Mouse (Mus musculus): ENCODE data around the gene Chmp4b. TPM values are rescaled to one million over a fixed set of nuclear protein-coding genes. Genes with fewer than 3 reads are reported as not detected.

Chmp4b gene
- total RNA-seq, 2 experiments from 2014 or later, result 91.1 to 97.2 TPM

DNA sequence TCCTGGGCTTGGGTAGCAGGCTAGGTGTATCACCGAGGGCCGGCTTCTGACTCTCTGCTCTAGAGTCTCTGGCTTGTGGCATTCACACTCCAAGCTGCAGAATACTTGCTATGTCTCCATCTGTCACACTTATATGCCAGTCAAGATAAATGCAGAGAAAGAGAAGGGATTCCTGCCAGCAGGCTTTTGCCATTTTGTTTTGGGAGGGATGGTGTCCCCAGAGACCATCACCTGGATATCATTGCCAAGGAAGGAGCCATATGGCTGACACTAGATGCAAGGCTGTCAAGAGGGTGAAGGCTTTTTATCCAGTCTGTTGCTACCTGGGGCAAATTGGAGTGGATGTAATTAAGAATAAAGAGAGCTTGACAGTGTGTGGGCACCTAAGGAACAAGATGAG, 15.7 kb upstream of the Chmp4b start:
- intact Hi-C loops (cut with DNase I; ENCODE audit: low total_unique reads), result no loop called here

DNA sequence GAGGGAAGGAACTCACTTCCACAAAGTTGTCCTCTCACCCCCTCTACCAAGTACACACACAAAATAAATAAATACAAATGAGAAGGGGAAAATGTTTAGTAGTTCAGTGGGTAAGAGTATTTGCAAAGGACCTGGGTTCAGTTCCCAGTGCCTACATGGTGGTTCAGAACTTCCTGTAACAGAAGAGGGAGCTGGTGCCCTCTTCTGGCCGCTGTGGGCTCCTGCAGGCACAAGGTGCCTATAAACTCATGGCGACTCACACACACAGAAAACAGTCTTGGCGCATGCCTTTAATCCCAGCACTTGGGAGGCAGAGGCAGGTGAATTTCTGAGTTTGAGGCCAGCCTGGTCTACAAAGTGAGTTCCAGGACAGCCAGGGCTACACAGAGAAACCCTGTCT, 13.0 kb upstream of the Chmp4b start:
- intact Hi-C loops (cut with DNase I; ENCODE audit: low total_unique reads), result no loop called here
- no peak for DNase-seq

More for the DNA sequence above, 15.7 kb upstream of the Chmp4b start:
- DNase-seq, result no peak

DNA sequence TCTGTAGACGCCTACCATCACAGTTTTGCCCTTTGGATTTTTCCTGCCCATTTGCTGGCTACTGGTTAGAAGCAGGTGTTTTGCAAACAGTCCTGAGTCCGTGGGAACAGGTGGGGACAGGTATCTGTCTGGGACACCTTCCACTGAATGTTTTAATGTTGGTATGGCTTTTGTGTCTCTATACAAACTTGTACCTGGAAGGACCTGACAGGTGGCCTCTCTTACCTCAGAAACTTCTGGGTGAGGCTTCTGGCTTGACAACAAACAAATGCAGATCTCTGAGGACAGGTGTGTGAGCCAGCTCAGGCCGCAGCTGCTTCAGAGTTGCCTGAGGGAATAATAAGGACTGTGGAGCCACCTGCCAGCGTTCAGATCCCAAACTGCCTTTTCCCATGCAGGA, 12.4 kb upstream of the Chmp4b start:
- intact Hi-C loops (cut with DNase I; ENCODE audit: low total_unique reads), result no loop called here
- DNase-seq, result no peak

DNA sequence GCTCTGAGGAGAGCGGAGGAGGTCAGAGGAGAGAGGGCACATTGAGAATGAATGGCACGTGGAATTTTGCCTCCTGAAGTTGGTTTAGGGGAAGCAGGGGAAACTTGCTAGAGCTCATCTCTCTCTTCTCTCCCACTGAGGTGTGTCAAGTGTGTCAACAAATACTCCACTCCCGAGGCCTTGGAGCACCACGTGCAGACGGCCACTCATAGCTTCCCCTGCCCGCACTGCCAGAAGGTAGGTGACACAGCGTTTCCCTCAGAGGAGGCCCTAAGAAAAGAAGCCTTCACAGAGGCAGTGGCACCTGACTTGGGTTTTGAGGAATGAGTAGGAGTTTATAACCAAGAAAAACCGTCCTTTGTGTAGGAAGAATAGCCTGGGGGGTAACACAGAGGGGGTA, 10.3 kb upstream of the Chmp4b start:
- intact Hi-C loops (cut with DNase I; ENCODE audit: low total_unique reads), result no loop called here
- DNase-seq, result no peak

DNA sequence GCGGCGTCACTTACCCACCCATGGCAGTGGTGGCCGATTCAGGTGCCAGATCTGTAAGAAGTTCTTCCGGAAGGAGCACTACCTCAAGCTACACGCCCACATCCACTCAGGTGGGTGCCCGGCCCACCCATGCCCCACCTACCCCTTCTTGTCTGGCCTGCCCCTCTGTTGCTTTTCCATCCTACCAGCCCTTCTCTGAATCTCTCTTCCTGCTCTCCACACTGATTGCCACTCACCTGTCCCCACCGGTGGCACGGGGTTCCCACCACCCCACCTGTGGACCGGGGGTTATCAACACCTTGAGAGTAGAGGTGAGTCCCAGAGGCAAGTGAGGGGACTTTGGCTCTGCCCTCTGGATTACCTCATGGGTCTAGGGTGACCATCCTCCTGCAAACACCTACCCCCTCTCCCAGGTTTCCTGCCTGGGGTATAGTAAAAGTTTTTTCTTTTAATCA, 9.5 kb upstream of the Chmp4b start:
- no peak for DNase-seq
- intact Hi-C loops (cut with DNase I; ENCODE audit: low total_unique reads), result no loop called here

DNA sequence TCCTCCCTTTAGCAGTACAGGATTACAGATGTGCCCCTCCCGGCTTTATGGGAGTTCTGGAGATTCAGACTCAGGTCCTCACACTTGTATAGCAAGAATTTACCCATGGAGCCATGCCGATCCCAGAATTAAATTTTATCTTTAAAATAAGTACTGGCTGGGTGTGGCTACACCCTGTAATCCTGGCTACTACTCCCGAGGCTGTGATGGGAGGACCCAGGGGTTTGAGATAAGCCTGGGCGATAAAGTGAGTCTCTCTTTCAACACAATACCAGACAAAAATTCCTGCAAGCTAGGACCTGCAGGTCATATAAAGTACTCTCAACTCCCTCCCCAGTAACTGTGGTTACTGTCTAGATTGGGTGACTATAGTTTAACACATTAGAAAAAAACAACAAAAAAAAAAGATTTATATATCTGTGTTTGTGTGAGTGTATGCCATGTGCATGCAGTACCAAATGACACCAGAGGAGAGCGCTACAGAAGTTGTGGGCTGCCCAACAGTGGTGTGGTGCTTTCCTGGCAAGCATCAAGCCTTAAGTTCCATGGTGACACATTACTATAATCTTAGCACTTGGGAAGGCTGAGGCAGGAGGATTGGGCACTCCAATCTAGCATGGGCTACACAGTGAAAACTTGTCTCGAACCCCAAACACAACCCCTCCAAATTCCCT, 8.7 kb upstream of the Chmp4b start:
- intact Hi-C loops (cut with DNase I; ENCODE audit: low total_unique reads), result no loop called here
- no peak for DNase-seq

DNA sequence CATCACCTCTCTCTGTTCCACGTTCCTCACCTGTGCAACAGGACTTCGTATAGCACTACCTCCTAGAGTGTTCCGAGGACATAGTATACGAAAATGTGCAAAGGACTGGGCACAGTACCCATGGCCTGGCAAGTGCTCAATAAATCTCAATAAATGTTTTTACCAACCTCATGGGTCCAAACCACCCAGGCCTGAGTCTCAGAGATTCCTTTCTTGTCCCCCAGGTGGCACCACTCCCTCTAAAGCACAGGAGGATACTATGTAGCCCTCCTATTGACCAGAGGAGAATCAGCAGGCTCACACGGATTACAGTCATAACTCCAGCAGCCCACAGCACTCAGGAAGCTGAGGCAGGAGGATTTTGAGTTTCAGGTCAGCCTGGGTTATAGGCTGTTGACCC, 4.9 kb upstream of the Chmp4b start:
- DNase-seq, result no peak

DNA sequence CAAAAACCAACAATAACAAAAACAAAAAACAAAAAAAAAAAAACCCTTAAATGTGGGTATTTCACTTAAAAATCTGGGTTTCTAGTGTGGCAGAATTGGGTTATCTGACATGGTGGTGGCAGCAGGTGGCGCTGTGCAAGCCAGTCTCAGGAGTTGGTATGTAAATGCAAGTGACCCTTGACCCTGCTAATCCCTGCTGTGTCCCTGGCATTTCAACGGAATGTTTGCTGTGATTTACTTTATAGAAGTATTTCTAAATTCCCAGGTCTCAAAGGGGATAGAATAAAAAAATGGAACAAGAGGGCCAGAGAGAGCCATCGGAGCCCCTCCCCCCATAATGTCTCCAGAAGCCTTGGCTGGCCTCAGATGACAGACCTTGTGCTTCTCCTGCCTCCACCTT, 3.4 kb upstream of the Chmp4b start:
- no peak for DNase-seq
- intact Hi-C loops (cut with DNase I; ENCODE audit: low total_unique reads), result loop anchor here (5.0 kb wide), 1 partner anchor 294 kb away; no protein-coding TSS in a partner anchor

More for the DNA sequence above, 4.9 kb upstream of the Chmp4b start:
- intact Hi-C loops (cut with DNase I; ENCODE audit: low total_unique reads), result loop anchor here (5.0 kb wide), 1 partner anchor 296 kb away; no protein-coding TSS in a partner anchor

DNA sequence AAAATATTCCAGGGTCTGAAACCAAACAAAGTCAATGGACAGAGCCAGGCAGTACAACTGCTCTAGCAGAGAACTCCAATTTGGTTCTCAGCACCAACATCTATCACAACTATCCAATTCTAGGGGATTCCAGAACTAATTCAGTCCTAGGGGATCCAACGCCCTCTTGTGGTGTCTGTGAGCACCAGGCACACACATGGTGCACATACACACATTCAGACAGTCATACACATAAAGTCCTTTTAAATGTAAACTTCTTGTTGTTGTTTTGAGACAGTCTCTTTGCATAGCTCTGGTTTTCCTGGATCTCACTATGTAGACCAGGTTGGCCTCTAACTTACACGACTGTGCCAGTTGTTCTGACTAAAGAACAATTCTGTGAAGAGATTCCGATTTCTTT, 1.1 kb upstream of the Chmp4b start:
- no peak for DNase-seq

DNA sequence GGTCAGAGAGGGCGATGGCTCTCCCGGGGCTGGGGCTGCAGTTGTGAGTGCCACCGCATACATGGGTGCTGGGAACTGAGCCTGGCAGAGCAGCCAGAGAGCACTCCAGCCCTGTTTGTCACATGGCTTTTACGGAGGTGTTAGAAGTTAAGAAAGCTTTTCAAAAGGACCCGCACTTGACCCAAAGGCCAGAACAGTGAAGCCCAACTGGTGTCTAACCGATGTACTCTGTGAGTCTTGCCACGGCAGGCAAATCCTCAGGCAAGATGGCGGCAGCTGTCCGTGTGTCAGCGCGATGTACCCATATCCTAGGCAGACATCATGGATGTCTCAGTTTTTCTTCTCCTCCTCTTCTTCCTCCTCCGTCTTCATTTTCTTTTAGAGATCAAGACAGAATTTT, 3.5 kb downstream of the Chmp4b start:
- intact Hi-C loops (cut with DNase I; ENCODE audit: low total_unique reads), result no loop called here
- DNase-seq, result no peak

More for the DNA sequence above, 1.1 kb upstream of the Chmp4b start:
- intact Hi-C loops (cut with DNase I; ENCODE audit: low total_unique reads), result no loop called here

DNA sequence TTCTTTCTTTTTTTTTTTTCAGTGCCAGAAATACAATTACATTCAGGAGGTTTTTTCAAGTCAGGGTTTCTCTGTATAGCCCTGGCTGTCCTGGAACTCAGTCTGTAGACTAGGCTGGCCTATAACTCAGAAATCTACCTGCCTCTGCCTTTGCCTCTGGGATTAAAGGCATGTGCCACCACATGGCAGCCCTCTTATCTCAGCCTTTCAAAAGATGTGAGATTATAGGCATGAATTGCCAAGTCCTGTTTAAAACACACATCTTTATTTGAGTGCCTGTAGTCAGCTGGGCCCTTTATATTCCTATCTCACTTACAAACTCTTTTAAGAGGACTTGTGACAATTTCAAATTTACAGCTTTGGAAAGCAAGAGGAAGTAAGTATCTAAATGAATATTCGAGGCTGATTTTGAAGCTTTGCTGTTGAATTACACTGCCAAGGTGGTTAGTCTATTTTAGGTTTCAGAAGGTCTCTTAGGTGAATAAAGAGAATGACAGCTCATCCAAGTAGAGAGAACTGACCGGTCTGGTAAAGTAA, 4.4 kb downstream of the Chmp4b start:
- DNase-seq, result no peak
- intact Hi-C loops (cut with DNase I; ENCODE audit: low total_unique reads), result no loop called here

DNA sequence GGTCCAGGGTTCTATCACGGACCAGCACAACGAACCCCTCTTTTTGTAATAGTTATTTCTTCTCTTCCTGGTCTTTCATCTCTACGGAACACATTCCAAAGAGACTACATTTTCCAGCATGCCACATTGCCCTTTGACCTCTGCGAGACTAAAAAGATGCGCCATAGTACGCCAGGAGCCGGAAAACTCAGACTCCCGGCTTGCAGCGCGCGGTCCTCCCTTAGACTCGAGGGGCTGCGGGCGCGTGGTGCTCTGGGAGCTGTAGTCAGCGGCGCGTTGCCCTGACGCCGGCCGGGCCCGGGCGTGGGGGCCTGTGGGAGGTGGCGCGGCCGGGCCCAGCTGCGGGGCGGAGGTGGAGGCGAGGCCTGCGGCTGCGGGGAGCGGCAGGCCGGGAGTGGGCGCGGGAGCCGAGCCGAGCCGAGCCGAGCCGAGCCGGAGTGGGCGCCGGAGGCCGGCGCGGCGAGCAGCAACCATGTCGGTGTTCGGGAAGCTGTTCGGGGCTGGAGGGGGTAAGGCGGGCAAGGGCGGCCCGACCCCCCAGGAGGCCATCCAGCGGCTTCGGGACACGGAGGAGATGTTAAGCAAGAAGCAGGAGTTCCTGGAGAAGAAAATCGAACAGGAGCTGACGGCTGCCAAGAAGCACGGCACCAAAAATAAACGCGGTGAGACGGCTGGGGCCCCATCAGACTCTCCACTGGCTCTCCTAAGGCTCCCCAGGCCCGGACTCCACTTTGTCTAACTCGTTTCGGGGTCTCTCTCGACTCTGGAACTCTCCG, 5.4 kb downstream of the Chmp4b start:
- DNase-seq, result peak; percentile 98
- intact Hi-C loops (cut with DNase I; ENCODE audit: low total_unique reads), result no loop called here

DNA sequence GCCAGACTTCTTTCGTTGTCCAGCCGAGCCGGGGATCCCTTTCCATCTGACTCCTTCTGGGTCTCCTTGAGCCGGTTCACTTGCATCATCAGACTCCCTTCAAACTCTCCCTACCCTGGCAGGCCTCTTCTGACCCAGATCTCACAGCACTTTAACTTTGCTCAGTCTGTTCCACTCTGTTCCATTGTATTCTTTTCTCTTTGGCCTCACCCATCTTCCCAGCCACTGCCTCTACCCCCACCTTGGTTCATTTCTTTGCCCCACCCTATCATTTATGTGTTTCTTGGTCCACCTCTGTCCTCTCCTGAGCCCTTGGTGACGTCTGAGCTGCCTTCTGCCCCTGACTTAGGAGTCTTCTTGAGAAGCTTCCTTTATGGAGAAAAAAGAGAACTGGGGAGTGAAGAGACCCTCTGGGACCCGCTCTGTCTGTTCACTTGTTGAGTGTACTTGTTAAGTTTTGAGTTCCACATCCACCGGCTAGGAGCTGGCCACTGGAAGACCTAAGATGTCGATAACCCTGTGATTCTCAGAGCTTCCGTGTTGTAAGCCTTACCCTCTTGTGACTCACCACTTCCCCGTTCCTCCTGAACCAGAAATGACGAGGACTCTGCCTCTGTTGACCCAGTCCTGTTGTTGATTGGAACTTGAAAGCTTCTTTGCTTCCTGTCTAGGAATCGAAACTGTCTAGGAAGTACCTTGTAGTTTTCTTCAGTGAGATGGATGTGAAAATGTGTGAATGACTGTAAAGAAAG, 6.2 kb downstream of the Chmp4b start:
- intact Hi-C loops (cut with DNase I; ENCODE audit: low total_unique reads), result no loop called here
- DNase-seq, result peak; percentile 17

DNA sequence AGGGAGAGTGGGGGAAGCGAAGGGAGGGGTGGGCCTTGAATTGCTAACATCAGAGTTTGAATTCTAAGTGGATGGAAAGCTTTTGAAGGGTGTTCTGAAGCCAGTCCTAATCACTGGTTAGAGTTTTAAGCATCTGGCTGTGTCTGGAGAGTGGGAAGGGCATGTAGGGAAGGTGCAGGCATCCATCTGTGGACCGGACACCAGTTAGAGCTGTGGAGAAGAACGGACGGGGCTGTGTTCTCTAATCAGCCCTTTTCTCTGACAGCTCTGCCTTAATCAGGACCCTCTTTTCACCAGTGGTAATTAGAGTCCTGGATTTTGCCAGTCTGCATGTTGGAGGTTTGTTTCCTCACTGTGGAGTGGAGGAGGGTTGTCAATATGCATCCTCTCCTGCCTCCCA, 7.6 kb downstream of the Chmp4b start:
- DNase-seq, result no peak
- intact Hi-C loops (cut with DNase I; ENCODE audit: low total_unique reads), result no loop called here

DNA sequence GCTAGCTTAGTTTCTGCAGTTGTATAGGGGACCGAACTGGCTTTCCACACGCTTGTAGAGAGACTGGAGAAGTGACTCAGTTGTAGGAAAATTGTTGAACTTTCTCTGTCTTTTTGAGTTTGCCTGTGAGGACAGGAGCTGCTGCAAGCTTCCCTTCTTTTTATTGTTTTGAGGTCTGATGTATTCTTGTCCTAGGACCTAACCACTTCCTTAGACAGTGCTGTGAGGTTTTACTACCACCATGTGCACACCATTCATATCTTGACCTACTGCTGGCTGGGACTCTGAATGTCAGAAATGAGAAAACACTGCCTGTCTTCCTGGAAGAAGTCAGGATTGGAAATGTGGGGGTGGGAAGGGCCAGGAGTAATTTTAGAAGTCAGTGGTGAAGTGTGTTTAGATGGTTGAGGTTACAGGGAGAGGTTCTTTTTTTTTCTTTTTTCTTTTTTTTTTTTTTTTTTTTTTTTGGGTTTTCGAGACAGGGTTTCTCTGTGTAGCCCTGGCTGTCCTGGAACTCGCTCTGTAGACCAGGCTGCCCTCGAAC, 8.1 kb downstream of the Chmp4b start:
- no peak for DNase-seq
- intact Hi-C loops (cut with DNase I; ENCODE audit: low total_unique reads), result no loop called here

DNA sequence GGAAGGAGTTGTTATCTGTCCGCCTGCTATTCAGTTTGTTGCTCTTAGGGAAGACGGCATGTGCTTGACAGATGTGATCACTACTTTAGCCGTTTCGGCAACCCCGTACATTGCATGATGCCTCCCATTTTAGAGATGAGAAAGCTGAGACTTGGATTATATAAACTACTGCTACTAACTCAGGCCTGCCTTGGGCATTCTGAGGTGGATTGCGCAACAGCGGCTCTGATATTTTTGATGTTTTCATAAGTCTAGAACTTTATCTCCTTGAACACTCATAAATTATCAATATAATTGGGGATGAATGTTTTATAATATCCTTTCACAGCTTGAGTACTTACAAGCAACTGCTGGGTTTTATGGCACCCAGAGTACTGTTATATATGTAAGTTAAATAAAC, 17.2 kb downstream of the Chmp4b start:
- intact Hi-C loops (cut with DNase I; ENCODE audit: low total_unique reads), result no loop called here
- DNase-seq, result no peak

DNA sequence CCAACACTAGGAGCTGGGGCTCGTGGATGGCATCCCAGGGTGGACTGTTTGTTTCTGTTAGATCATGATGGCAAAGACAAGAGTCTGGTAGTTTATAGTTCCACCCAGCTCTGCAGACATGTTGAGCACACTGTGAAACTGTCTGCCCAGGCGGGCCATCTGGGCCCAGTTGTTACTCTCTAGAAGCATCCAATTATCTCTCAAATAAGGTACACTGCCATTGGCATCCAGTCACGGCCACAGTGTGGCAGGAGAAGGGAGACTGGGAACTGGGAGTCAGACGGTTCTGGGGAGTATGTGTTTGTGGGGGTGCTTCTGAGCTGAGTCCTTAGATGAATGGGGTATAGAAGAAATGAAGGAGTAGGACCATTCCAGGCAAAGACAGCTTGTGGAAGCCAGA, 18.6 kb downstream of the Chmp4b start:
- intact Hi-C loops (cut with DNase I; ENCODE audit: low total_unique reads), result no loop called here
- no peak for DNase-seq

DNA sequence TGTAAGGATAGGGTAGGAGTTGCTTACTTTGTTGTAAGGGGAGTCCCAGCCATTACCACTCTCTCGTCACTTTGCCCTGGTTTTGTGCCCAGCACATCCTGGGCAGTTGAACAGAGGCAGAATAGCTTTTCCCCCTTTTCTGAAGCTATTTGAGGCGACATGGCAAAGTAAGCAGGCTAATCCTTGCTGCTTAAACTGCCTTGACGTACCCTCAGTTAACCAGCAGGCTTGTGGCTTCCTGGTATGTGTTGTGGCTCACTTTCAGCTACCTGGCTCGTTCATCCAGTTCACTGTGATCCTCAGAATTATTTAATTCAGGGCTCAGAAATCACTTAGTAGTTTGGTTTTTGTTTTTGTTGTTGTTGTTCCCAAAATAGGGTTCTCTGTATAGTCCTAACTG, 19.2 kb downstream of the Chmp4b start:
- intact Hi-C loops (cut with DNase I; ENCODE audit: low total_unique reads), result no loop called here
- DNase-seq, result no peak

DNA sequence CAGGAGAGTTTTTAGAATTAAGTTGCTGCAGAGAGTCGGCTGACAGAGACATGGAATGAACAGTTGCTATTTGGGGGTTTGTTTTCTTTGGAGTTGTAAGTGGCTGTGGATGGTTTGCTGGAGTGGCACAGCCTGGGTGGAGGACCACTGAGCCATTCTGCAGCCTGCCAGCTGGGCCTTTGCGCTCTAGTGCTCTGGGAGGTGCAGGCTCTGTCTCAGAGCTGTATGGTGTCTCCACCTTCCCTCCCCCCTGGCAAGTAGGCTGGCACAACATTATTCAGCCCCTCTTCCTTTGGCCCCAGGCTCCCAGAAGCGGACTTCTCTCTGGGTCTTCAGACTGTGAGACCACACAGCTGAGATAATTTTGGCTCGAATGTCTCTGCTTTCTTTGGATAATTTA, 22.5 kb downstream of the Chmp4b start:
- DNase-seq, result no peak
- intact Hi-C loops (cut with DNase I; ENCODE audit: low total_unique reads), result no loop called here
